Mouse (Mus musculus) liver, embryonic 14.5 days (tissue): Measurements from ENCODE around the gene Arl6ip4.

Experiments used
- CTCF ChIP-seq: IDR thresholded peaks from 2 replicates; pipeline ENCODE4 v1.5.1; 2016; ENCODE audit warnings: antibody characterized with exemption, low read depth, control low read depth
- EP300 ChIP-seq: IDR thresholded peaks from 2 replicates; pipeline ENCODE4 v1.6.1; 2016; ENCODE audit warnings: antibody characterized with exemption, low read depth

DNA sequence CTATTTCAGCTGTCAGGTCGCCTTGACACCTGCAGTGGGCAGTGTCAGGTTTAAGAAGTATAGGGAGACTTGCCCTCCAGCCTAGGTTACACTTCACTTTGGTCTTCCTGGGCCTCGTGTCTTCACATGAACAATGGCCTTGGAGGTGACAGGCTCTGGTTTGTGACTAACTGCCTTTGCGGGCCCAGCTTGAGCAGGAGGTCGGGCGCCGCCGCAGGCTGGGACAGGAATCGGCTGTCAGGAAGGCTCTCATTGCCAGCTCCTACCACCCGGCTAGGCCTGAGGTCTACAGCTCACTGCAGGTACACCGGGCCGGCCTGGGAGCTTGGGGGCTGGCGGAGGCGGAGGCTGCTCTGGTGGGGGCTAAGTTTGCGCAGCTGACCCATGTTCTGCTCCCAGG is 2.9 kb upstream of the Arl6ip4 start:
- TF ChIP-seq CTCF (peak; percentile 84), EP300 (no peak)
